Mouse (Mus musculus) heart, adult 2 months (tissue): ENCODE measurements around the gene Elane.

ENCODE experiments used
- CTCF ChIP-seq: fragments of 200-600 bp; IDR thresholded peaks from 2 replicates; pipeline ENCODE4 v1.8.1; 2022; ENCODE audit warnings: antibody characterized with exemption, mild to moderate bottlenecking, moderate library complexity
- POLR2A ChIP-seq: fragments of 200-500 bp; IDR thresholded peaks from 2 replicates; pipeline ENCODE4 v1.6.1; 2011; ENCODE audit warnings: mild to moderate bottlenecking, low read depth, low read length, control low read depth; ENCODE audit not compliant: insufficient read depth

GRCm38 (mm10) chr10:79856704-79857451, 29.2 kb upstream of the Elane start:
- TF ChIP-seq CTCF (no peak), POLR2A (no peak)
